Mouse (Mus musculus) liver, embryonic 14.5 days (tissue): ENCODE measurements at regions not wholly inside any gene's neighbourhood (a gene's known extent, or its start where the extent isn't known, plus 50 kb on each side); places are given as distances from the start of the nearest gene placed in this dataset.
"Not testable (repeated sequence)": the region's sequence is repeated elsewhere in the genome, so short reads cannot be mapped to it uniquely, and the experiment has no call there.

ENCODE experiments used
- ATAC-seq: fragments of 200-750 bp; cut with Nextera tagmentation; 2 replicates; pipeline ENCODE4 v1.8.0; 2017; ENCODE audit warnings: moderate number of reproducible peaks, mild to moderate bottlenecking, moderate library complexity; ENCODE audit not compliant: insufficient read depth
- DNase-seq, 3 experiments: peaks; one replicate each; pipeline ENCODE4 v3.0.0-alpha.2; 2012 to 2013; ENCODE audit warnings: low read depth in 3 of 3, low spot score in 3 of 3
- H3K27ac ChIP-seq: fragments of 300-500 bp; sonication (generic); 2 replicates; pipeline ENCODE4 v1.5.1; 2014; ENCODE audit warnings: moderate library complexity, mild to moderate bottlenecking, control low read depth, inconsistent platforms
- H3K27me3 ChIP-seq: fragments of 300-500 bp; sonication (generic); 2 replicates; pipeline ENCODE4 v1.6.1; 2014; ENCODE audit warnings: mild to moderate bottlenecking, low read length, moderate library complexity; ENCODE audit not compliant: control insufficient read depth, insufficient read depth
- H3K36me3 ChIP-seq: fragments of 300-500 bp; sonication (generic); replicated peaks from 2 replicates; pipeline ENCODE4 v1.6.1; 2014; ENCODE audit warnings: low read depth; ENCODE audit not compliant: control insufficient read depth, insufficient read depth
- H3K4me1 ChIP-seq, 2 experiments: fragments of 200-500 bp in 1 of 2; fragments of 300-500 bp in 1 of 2; sonication (generic) in 1 of 2; replicated peaks; 2 replicates each; pipeline ENCODE4 v1.6.1; 2012 to 2014; ENCODE audit warnings: antibody characterized with exemption in 1 of 2, inconsistent platforms in 1 of 2, low read length in 1 of 2; ENCODE audit not compliant: control insufficient read depth in 2 of 2, insufficient read depth in 2 of 2
- H3K4me2 ChIP-seq: fragments of 300-500 bp; sonication (generic); 2 replicates; pipeline ENCODE4 v1.6.1; 2014; ENCODE audit warnings: low read depth, mild to moderate bottlenecking, control low read depth, moderate library complexity
- H3K4me3 ChIP-seq, 2 experiments: fragments of 200-500 bp in 1 of 2; fragments of 300-500 bp in 1 of 2; sonication (generic) in 1 of 2; 2 replicates each; pipeline ENCODE4 v1.5.1; 2012 to 2014; ENCODE audit warnings: low read depth in 2 of 2, low read length in 2 of 2, mild to moderate bottlenecking in 2 of 2, control low read depth in 1 of 2, inconsistent platforms in 1 of 2, moderate library complexity in 1 of 2; ENCODE audit not compliant: insufficient read depth in 1 of 2
- H3K9ac ChIP-seq: fragments of 300-500 bp; sonication (generic); replicated peaks from 2 replicates; pipeline ENCODE4 v1.6.1; 2014; ENCODE audit warnings: mild to moderate bottlenecking, control low read depth, moderate library complexity
- H3K9me3 ChIP-seq: fragments of 300-500 bp; sonication (generic); 2 replicates; pipeline ENCODE4 v1.6.1; 2016; ENCODE audit warnings: low read length, mixed read lengths; ENCODE audit not compliant: control insufficient read depth
- CTCF ChIP-seq: IDR thresholded peaks from 2 replicates; pipeline ENCODE4 v1.5.1; 2016; ENCODE audit warnings: antibody characterized with exemption, low read depth, control low read depth
- EP300 ChIP-seq: IDR thresholded peaks from 2 replicates; pipeline ENCODE4 v1.6.1; 2016; ENCODE audit warnings: antibody characterized with exemption, low read depth
- WGBS: fragments of 180-500 bp; shearing (Covaris S2); extraction: QIAGEN DNeasy Blood & Tissue Kit; methylation state at CpG from one replicate; pipeline ENCODE4 v1.1.7; 2014; ENCODE audit not compliant: insufficient replicate concordance; 5-methylcytosine and 5-hydroxymethylcytosine counted together

GRCm38 (mm10) chrX:104931153-104931706 lies 74.2 kb upstream of the Magee2 start:
- ATAC-seq, result no peak
- no peak overlapping the region for H3K27ac ChIP-seq
- H3K9ac ChIP-seq, result no peak overlapping the region
- no peak overlapping the region for H3K4me3 ChIP-seq
- H3K27me3 ChIP-seq, result no peaks in the 10 kb centered on the region; the same call in 1 of the 2 replicates
- no peak overlapping the region for H3K4me2 ChIP-seq
- no peak for DNase-seq
- TF ChIP-seq CTCF (no peak), EP300 (no peak)
- WGBS, result 78% methylated on average over 2 of the region's 2 CpGs
- H3K4me1 ChIP-seq, result no peaks in the 10 kb centered on the region
- no peaks in the 10 kb centered on the region for H3K36me3 ChIP-seq
- H3K9me3 ChIP-seq, result no peaks in the 10 kb centered on the region

- TF ChIP-seq CTCF, result no peak
- no peak for TF ChIP-seq EP300
- no peaks in the 10 kb centered on the region for H3K27me3 ChIP-seq
These were observed 94.5 kb upstream of the Magee2 start for GRCm38 (mm10) chrX:104951587-104951986.

GRCm38 (mm10) chrX:104952809-104953208 lies 95.7 kb upstream of the Magee2 start:
- not testable (repeated sequence) for DNase-seq, H3K36me3 ChIP-seq, ATAC-seq, H3K27ac ChIP-seq, H3K9me3 ChIP-seq, H3K4me3 ChIP-seq, H3K9ac ChIP-seq, H3K4me1 ChIP-seq, H3K27me3 ChIP-seq, H3K4me2 ChIP-seq
- WGBS, result 43% methylated on average over 4 of the region's 5 CpGs

More at GRCm38 (mm10) chrX:104951587-104951986, 94.5 kb upstream of the Magee2 start:
- H3K36me3 ChIP-seq, result no peaks in the 10 kb centered on the region
- H3K4me3 ChIP-seq, result no peak overlapping the region
- ATAC-seq (no peak), DNase-seq (no peak)
- H3K27ac ChIP-seq, result no peak overlapping the region
- H3K9me3 ChIP-seq, result no peaks in the 10 kb centered on the region
- WGBS, result 30% methylated on average over 2 of the region's 2 CpGs
- H3K4me1 ChIP-seq, result no peaks in the 10 kb centered on the region
- H3K9ac ChIP-seq, result no peak overlapping the region
- H3K4me2 ChIP-seq, result no peak overlapping the region

- H3K4me3 ChIP-seq, H3K4me2 ChIP-seq, DNase-seq, H3K27me3 ChIP-seq, H3K9ac ChIP-seq, H3K4me1 ChIP-seq, H3K36me3 ChIP-seq, ATAC-seq, H3K9me3 ChIP-seq, H3K27ac ChIP-seq: not testable (repeated sequence)
- WGBS, result 58% methylated on average over 1 of the region's 3 CpGs
These were observed 96.3 kb upstream of the Magee2 start for GRCm38 (mm10) chrX:104953391-104953790.

GRCm38 (mm10) chrX:104978432-104978831 lies 101.1 kb upstream of the Pbdc1 start:
- DNase-seq, result no peak
- Histone ChIP-seq H3K4me3 (no peak overlapping the region), H3K36me3 (no peaks in the 10 kb centered on the region), H3K9me3 (no peaks in the 10 kb centered on the region), H3K4me2 (no peak overlapping the region), H3K27me3 (no peaks in the 10 kb centered on the region), H3K9ac (no peak overlapping the region), H3K27ac (no peak overlapping the region), H3K4me1 (no peaks in the 10 kb centered on the region)
- no peak for TF ChIP-seq CTCF
- TF ChIP-seq EP300, result no peak
- WGBS, result 60% methylated on average over 2 of the region's 2 CpGs
- no peak for ATAC-seq
